Mouse (Mus musculus) urinary bladder, postnatal 10 days (tissue): ENCODE data around the gene Gimap1.

ENCODE experiments used
- DNase-seq: peaks from one replicate; pipeline ENCODE4 v3.0.0; 2022; ENCODE audit warnings: low spot score

Gimap1 gene

GRCm38 (mm10) chr6:48738961-48739779, at the start of gene Gimap1:
Gimap1 (plus strand) TSS chr6:48739054.
- DNase-seq: no peak

DNA sequence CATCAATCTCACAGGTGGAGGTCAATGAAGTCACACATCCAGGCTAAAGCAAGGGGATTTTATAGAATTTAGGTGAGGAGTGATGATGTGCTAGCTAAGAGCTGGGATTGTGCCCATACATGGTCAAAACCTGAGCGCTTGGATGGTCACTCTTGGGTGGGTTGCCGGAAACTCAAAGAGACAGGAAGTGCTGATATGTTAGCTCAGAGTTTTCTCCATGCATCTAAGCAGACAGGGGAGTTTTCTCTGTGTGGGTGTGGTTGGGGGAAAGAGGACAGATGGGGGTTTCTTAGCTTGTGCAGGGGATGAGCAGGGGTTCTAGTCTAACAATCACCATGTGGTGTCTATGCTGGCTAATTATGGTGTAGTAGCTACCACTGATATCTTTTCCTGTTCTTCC, 49.5 kb upstream of the Gimap1 start:
- no peak for DNase-seq

DNA sequence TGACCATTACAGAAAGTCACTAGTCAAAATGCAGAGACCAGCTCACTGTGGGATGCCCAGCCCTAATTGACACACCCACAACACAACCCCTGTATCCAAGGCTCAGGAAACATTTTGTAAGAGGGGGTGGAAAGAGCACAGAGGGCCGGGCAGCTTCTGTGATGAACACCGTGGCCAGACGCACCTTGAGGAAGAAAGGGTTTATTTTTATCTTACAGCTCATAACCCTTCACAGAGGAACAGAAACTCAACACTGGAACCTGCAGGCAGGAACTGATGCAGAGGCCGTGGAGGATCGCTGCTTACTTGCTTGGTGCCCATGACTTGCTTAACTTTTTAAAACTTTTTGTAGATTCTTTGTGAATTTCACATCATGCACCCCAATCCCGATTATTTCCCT, 45.9 kb upstream of the Gimap1 start:
- no peak for DNase-seq

DNA sequence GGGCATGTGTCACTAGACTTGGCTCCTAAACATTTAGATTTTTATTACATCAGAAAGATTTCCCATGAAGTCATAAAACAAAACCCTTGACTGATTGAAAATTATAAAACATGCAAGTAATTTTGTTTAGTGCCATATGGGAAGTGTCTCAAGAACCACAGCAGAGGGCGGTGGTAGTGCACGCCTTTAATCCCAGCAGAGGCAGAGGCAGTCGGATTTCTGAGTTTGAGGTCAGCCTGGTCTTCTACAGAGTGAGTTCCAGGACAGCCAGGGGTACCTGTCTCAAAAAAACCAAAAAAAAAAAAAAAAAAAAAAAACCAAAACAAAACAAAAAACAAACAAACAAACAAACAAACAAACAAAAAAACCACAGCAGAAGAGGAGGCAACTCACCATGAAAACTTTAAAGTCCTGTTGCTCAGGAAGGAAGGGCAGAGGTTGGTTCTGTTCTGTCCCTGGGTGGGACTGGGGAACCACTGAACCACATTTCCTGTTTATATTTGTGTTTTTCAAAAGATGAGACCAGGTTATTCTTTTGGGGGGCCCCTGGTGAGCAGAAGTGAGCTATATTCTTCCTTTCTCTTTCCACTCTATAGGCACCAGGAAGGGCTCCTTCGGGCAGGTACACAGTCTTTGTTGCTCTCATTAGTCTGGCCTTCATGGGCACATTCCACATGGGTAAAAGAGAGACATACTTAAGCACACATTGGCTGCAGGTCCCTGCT, 41.9 kb upstream of the Gimap1 start:
- no peak for DNase-seq

GRCm38 (mm10) chr6:48697555-48697930, 41.3 kb upstream of the Gimap1 start:
- DNase-seq: no peak

- no peak for DNase-seq
These were observed 40.6 kb upstream of the Gimap1 start for GRCm38 (mm10) chr6:48698066-48698856.

- DNase-seq: no peak
These were observed 40.0 kb upstream of the Gimap1 start for GRCm38 (mm10) chr6:48698888-48699287.

DNA sequence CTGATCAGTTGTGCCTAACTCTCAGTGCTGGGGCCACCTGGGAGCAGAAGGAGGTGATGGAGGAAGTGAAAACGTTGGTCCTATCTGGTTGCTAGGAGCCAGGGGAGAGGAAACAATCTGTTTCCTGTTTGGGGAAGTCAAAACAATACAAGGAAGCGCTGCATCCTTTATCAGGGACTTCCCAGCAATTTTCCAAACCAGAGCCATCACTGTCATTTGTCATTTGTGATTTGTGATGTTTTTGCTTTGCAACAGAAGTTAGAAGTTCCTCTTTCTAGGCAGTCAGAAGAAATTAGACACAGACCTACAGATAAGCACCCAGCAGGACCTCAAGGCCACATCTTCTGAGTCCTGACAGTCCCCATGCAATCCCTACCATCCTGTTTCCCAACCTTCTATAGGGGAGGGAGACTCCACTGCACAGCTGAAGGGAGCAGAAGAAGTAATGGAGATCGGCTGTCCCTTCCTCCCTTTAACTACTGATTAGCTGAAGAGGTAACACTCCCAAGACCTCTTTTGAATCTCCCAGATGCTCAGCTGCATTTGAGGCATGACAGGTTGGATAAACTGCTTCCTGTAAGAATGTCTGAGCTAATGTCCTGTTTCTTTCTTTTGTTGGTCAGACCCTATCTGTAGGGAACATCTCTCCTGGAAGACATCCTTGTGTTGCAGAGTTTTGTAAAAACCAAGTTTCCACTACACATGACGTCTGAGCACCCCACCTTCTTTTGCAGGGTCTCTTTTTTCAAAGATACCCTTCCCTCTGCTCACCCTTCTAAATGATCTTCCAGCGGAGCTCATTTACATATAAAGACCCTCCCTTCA, 38.4 kb upstream of the Gimap1 start:
- DNase-seq: no peak

DNA sequence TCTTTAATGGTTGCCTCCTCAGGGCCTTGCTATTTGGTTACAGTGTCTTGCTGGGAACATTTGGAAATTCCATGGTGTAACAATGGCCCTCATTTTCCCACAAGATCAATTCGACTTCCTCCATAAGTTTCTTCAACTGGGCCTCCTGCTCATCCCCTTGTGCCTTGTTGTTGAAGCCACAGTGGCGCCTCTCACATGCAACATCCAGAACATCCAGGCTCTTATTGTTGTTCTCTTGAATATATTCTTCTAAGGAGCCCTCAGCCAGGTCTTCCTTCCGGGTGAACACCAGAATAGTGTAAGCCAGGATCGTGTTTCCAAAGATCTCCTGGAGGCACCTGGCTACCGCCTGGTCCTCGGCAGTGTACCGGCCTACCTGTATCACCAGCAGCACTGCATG, 36.7 kb upstream of the Gimap1 start:
- no peak for DNase-seq

DNA sequence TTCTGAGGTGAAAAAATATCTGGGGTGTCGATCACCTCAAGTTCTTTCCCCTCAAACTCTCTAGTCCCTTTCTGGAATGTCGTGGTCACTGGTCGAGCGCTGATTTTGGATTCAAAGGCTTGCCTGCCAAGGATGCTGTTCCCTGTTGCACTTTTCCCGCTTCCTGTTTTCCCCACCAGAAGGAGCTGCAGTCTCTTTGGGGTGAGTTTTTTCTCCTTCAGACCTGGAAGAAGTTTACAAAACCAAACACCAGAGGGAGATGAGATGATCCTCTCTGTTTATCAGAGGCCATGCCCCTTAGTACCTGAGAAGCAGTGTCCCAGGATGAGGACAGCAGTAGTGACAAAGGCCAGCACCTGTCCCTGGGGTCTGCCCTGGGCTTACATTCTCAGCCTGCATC, 36.3 kb upstream of the Gimap1 start:
- DNase-seq: no peak

- no peak for DNase-seq
These were observed 34.7 kb upstream of the Gimap1 start for GRCm38 (mm10) chr6:48704146-48704545.

GRCm38 (mm10) chr6:48706130-48706529, 32.7 kb upstream of the Gimap1 start:
- no peak for DNase-seq

- no peak for DNase-seq
These were observed 20.4 kb upstream of the Gimap1 start, which contains the start of the genes Gm28053 and Gimap7 for GRCm38 (mm10) chr6:48718455-48718854. Gm28053 (plus strand) TSS chr6:48718607. Gimap7 (plus strand) TSS chr6:48718621.

DNA sequence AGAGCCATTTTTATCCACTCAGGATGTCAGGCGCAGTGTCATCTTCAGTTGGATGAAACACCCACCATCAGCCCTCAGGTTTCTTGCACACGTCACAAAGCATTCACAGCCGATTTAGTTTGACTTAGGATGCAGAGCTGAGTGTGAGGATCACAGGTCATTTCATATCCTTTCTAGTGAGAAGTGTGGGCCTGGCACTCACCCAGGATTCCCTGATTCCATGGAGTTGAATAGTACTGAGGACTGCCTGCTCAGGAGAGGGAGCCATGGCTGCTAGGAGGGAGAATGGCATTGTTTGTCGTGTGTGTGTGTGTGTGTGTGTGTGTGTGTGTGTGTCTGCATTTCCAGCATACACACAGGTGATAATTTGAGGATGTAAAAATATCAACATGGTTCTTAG, 18.5 kb upstream of the Gimap1 start:
- no peak for DNase-seq

DNA sequence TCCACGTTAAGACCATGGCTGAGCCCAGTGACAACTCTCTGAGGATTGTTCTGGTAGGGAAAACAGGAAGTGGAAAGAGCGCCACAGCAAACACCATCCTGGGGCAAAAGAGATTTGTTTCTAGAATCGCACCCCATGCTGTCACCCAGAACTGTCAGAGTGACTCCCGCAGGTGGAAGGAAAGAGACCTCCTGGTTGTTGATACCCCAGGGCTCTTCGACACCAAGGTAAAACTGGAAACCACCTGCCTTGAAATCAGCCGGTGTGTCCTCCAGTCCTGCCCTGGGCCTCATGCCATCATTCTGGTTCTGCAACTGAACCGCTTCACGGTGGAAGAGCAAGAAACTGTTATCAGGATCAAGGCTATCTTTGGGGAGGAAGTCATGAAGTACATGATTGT, 15.4 kb upstream of the Gimap1 start:
- no peak for DNase-seq

- no peak for DNase-seq
These were observed 13.4 kb upstream of the Gimap1 start for GRCm38 (mm10) chr6:48725476-48725875.

- DNase-seq: no peak
These were observed 11.1 kb upstream of the Gimap1 start for GRCm38 (mm10) chr6:48727761-48728160.

GRCm38 (mm10) chr6:48732864-48733304, 6.0 kb upstream of the Gimap1 start:
- no peak for DNase-seq

GRCm38 (mm10) chr6:48733660-48734059, 5.2 kb upstream of the Gimap1 start:
- DNase-seq: no peak

DNA sequence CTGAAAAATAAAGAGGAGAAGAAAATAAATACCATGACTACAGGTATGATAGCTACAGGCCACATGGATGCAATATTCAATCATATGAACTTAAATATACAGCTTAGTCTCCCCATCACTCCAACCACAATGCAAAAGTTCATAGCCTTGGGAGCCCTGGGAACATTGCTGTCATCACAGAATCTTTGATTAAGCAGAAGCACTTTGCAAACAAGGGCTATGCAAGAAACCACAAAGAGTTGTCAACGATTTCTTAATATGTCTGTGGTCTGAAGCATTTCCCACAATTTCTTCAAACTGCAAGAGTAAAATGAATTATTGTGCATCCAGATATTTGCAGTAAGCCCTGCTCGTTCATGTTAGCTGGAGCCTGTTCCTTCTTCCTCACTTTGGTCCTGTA, 1.8 kb upstream of the Gimap1 start:
- no peak for DNase-seq

GRCm38 (mm10) chr6:48737688-48738087, 1.2 kb upstream of the Gimap1 start:
- no peak for DNase-seq

GRCm38 (mm10) chr6:48739780-48740055, 864 bp downstream of the Gimap1 start:
- no peak for DNase-seq
